Mouse (Mus musculus) left cerebral cortex, postnatal 10 days (tissue): ENCODE measurements at regions not wholly inside any gene's neighbourhood (a gene's known extent, or its start where the extent isn't known, plus 50 kb on each side); places are given as distances from the start of the nearest gene placed in this dataset.

Experiments
- DNase-seq, 2 experiments: peaks; one replicate each; pipeline ENCODE4 v3.0.0; 2021 to 2022; ENCODE audit warnings: low spot score in 2 of 2, mixed read lengths in 1 of 2; ENCODE audit errors: extremely low spot score in 1 of 2
- intact Hi-C: fragments of 180-260 bp; cut with DNase I; formaldehyde crosslinking; loops from one replicate; pipeline ENCODE4 v1.15.1; 2025

DNA sequence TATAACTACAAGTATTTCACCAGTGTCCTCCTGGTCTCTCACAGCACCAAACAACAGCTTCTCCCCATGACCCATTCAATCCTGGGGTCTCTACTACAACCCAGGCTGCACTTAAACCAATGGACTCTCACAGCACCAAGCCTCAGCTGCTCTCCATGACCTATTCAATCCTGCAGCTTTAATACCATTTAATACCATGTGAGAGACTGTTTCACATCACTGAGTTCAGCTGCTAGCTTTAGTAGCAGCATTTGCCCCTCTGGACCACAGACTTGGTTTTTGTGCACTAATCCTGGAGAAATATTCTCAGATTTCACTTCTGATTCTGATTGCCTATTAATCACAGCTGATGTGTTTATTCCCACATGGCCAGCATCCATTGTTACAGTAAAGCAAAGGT lies 147.5 kb upstream of the Pabpc6 start:
- intact Hi-C loops = no loop called here
- DNase-seq = no peak

DNA sequence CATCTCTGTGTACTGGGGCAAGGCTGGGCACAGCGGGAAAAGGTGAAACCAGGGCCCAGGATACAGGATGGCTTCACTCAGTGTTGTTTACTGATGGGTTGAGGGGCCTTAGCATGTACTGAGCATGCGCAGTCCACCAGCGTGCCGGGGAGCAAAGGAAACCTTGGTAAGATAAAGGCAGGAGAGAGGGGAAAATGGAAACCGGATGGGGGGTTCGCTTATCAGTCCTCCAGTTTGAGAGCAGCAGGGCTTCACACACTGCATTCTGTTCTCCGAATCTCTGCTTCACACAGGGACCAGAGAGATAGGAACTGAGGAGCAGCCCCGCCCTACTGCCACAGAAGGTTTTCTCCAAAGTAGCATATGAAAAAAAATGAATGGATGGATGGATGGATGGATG lies 127.6 kb upstream of the Pabpc6 start:
- intact Hi-C loops = no loop called here
- no peak for DNase-seq

DNA sequence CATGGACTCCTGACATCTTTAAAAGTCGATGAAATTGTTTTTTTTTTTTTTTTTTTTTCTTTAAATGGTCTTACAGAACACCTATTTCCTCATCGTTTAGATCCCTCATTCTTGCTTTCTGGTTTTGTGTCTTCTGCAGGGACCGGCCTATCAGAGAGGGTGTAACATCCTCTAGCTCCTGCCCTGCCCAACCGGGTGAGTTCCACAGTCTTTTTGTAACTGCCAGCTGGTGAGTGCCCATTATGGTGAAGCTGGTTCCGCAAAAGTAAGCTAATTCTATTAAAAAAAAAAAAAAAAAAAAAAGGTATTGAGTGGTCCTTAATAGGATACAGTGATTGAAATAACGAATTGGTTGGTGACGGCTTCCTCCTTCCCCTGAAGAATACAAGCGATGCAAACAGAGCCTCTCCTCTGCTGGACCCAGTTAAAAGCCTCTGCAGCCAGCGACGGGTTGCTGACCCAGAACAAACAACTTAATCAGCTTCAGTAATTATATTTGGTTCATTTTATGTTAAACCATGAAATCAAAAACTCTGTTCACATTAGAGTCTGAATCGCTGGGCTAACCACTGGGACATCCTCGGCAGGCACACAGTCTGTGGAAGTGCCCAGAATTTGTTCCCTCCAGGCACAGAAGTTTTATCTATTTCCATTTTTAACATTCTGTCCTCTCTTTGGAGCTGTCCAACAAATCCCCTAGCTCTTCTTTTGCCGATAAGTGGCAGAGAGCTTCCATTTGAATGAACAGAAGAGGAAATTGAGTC lies 126.9 kb upstream of the Pabpc6 start:
- intact Hi-C loops = no loop called here
- no peak for DNase-seq

DNA sequence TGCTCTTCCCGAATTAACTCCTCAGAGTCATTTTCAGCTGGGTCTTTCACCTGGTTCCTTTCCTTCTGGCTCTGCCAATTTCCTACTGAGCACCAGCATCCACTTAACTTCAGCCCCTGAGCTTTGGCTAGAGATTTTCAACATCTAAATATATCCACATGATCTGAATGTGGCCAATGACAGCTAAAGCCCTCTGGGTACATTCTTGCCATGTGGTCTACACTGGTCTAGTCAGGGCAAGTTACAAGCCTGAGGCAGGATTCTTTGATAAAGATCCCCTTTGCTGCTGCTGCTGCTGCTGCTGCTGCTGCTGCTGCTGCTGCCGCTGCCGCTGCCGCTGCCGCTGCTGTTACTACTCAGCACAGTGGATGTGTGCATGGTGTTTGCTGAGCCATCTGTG lies 109.3 kb upstream of the Pabpc6 start:
- no peak for DNase-seq
- intact Hi-C loops = loop anchor here (10.0 kb wide), 1 partner anchor 126 kb away; no protein-coding TSS in a partner anchor

DNA sequence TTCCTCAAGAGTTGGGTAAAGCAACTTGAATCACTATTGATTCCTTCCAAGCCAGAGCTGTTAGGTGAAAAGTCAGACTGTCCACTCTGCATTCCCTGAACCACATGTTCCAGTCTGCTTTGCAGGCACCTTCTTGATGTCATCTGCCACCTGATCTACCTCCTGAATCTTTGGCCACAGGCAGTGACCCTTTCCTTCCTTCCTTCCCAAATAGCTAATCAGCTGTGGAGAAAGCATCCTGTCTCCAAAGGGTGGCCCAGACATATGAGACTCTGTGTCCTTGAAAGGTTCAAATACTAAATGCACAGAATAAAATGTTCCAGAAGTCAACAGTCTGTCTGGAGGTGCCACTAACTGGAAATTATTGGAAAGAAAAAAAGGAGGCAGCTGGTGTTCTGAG lies 107.6 kb upstream of the Pabpc6 start:
- intact Hi-C loops = loop anchor here (10.0 kb wide), 1 partner anchor 128 kb away; no protein-coding TSS in a partner anchor
- no peak for DNase-seq

DNA sequence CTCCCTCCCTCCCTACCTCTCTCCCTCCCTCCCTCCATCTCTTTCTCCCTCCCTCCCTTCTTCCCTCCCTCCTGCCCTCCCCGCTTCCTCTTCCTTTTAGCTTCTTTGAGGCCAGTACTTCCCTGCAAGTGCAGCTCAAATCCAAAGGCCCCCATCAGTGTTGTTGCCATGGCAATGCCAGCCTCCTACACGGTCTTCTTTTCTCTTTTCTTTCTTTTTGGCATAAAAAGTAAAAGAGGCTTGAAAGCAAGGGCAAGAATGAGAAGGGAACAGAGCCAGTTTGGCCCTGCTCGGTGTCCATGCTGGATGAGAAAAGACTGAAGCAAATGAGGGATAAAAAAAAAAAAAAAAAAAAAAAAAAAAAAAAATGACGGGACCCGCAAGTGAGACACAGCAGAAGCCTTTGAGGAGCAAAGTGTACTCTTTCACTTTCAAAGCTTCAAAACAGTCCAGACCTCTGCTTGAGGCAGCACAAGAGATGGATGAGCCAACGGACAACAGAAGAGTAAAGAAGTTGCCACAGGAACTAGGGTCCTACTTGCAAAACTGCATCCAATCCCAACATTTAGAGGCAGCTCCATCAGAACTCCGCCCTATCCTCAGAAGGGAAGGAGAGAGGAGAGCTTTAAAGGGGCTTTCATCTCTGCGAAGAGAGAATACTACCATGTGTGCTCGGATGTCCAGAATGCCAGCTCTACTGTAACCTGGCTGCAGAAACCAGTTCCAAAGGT lies 106.9 kb upstream of the Pabpc6 start:
- intact Hi-C loops = loop anchor here (10.0 kb wide), 1 partner anchor 128 kb away; no protein-coding TSS in a partner anchor
- peak; percentile 57 to 78 for DNase-seq

DNA sequence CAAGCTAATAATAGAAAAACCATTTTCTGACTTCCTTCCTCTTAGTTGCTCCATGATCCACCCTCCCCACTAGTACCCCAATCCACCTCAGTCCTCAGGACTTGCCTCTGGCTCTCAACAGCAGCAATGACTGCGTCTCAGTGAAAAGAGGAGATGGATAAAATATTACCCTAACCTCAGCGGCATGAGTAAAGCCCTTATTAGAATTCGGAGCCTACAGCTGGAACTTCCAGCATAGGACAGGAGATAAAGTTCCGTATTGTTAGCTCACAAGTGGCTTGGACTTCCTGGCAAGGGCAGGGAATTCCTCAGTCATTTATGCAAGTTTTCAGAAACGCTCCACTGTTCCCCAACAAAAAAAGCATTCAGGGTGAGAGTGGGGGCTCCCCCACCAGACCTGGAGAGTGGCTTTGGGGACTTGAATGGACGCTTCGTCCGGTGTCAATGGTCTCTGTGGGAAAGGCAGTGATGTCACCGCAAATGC lies 106.2 kb upstream of the Pabpc6 start:
- intact Hi-C loops = loop anchor here (10.0 kb wide), 1 partner anchor 129 kb away; no protein-coding TSS in a partner anchor

DNA sequence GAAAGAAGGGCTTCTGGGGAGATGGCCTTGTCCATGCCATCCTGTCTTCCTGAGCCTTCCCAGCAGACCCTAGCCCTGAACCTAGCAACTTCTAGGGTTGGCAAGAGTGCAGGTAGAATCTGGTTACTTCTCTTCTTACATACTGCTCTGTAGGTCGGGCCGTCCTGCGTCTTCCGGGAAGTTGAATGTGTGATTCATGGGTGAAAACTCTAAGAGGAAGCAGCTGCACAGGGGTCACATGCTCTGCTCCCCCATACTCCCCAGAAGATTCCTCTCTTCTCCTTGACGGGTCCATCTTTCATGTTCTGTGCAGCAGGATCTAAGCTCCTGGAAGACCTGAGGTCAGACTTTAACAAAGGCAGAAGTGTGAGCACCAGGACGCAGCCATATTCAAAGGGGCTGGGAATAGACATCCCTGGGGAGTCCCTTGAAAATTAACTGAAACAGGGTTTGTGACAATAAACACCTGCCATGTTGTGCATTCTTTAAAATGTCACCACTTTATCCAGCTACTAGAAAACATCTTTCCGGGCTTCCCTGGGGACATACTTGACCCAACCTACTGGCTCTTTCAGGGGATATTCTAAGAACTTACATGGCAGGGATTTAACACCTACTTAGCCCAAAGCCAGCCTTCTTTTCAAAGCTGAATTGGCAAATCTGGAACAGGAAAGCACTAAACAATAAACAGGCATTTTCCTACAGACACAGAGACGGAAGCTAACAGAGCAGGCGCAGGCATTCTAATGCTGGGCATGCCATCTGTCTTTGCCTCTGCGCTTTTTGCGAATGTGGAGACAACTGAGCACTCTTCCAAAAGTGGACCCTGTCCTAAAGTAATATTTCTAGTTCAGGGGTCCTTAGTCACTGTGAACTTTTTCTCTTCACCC lies 105.5 kb upstream of the Pabpc6 start:
- DNase-seq = no peak
- intact Hi-C loops = loop anchor here (10.0 kb wide), 1 partner anchor 130 kb away; no protein-coding TSS in a partner anchor

More for the DNA sequence above, 106.2 kb upstream of the Pabpc6 start:
- DNase-seq = peak; percentile 57 to 70

DNA sequence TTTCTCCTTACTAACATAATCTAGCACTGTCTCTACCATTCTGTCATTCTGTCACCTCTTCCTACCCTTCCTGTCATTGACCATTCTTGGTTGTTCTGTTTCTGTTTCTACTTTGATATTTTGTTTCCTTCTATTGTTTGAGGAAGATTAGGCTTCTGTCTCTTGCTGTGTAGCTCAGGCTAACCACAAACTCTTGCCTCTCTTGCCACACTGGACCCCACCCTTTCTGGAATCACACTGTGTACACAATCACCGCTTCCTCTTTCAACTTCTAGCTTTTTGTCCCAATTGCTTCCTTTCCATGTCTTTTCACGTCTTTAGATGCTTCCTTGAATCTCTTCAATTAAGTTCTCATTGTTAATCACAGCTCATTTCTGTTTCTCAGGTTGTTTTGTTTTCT lies 104.2 kb upstream of the Pabpc6 start:
- DNase-seq = no peak
- intact Hi-C loops = loop anchor here (10.0 kb wide), 1 partner anchor 131 kb away; no protein-coding TSS in a partner anchor

DNA sequence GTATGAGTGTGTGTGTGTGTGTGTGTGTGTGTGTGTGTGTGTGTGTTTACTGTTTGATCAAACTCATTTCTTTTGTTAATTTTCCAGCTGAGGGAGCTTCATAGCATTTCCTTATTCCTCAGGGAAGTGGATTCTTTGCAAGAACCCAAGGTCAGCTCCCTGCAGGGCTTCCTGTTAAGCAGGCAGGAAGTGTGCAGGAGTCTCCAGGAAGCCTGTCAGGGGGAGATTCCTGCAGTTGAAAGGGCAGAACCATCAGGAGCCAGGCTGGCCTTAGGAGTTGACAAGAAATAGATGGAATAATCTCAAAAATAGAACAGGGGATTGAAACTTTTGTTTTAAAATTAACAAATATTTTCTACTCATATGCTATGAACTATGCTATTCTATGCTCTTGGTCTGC lies 98.8 kb upstream of the Pabpc6 start:
- DNase-seq = peak in 1 of 2 experiments; percentile 78
- intact Hi-C loops = no loop called here

DNA sequence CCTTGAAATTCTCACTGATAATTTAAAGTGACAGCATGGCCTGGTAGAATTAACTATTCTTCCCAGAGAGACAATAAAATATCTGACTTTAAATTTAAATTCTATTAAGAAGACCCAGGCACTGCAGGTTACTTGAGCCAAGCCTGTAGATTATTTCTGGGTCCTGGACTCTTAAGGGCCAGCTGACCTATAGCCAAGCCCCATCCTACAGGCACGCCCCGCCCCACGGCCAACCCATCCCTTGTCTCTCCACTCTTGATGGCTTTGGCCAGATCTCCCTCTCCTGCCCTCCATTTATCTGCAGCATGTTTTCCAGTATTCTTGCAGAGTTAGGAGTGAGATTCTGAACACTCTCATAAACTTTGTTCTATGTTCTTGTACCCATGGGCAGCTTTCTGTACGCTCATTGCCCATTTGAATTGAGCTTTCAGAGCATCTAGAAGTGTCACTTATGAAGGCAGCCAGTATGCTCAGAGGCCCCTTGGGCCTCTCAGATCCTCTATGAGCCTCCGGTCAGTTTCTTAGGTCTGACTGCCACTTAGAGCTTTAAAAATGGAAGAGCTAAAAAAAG lies 96.2 kb upstream of the Pabpc6 start:
- intact Hi-C loops = no loop called here
- DNase-seq = no peak

DNA sequence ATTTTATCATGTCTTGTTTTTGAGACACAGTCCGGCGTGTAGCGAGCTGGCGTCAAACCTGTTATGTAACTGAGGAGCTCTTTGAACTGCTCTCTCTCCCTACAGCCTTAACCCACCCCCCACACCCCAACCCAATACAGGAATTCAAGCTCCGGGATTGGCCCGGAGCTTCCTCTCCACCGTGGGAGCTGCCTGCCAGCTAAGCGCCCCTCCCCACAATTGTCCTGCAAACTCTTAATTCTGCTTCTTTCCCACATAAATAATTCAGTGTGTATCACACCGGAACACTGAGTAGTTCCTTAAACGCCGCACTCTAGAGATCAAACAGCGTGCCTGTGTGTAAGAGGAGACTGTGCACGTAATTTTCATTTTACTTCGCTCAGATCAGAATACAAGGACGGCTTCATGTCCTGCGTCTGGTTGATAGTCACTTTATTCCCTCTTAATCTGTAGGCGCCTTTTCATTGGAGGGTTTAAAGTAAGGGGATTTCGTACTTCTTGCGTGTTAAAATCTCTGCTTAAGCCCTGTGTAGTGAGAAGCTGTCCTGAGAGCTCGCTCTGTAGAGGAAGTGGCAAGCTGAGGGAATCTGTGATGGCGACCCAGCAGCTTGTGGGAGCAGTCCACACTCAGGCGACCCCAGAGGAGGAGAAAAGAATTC lies 95.3 kb upstream of the Pabpc6 start:
- intact Hi-C loops = loop anchor here (5.0 kb wide), 1 partner anchor 82 kb away; no protein-coding TSS in a partner anchor
- peak; percentile 62 to 71 for DNase-seq

DNA sequence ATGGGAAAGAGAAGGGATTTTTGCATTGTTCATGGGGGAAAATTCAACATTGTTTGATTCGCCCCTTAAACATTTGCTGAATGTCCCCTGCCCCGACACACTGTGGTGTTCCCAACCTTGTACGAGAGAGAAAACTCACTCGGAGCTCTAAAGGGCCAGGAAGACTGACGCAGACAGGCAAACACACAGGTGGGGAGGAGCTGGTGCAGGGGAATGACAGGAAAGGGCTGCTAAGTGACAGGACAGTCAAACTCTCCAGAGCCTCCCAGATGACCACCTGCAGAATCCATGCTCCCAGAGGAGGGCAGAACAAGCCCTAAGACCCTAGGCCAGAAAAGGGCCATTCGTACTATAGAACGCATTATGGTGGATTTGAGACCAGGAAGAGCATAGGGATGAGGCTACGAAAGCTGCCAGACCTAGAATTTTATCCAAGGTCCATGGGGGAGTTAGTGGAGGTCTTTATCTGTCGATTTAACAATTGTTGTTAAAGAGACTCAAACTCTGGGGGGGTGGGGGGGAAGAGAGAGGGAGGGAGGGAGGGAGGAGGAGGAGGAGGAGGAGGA lies 94.6 kb upstream of the Pabpc6 start:
- intact Hi-C loops = loop anchor here (5.0 kb wide), 1 partner anchor 83 kb away; no protein-coding TSS in a partner anchor

DNA sequence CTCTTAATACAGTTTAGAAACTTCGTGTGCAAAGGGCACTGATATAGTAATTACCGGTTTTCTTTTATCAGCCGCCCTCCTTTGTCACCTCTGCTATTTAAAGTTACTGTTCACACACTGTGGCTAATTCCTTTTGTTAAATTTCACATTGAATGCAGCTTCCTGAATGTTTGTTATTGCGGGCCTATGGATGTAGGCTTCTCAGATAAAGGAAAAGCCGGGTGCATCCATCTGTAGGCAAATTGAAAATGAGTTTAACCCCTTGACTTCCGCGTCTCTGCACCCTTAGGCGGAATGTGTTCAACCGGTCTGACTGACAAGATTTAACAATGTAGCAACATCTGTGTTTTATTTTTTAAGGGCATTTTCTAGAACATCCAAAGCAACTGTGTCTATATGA lies 93.6 kb upstream of the Pabpc6 start:
- intact Hi-C loops = loop anchor here (5.0 kb wide), 1 partner anchor 84 kb away; no protein-coding TSS in a partner anchor
- no peak for DNase-seq

More for the DNA sequence above, 94.6 kb upstream of the Pabpc6 start:
- no peak for DNase-seq

DNA sequence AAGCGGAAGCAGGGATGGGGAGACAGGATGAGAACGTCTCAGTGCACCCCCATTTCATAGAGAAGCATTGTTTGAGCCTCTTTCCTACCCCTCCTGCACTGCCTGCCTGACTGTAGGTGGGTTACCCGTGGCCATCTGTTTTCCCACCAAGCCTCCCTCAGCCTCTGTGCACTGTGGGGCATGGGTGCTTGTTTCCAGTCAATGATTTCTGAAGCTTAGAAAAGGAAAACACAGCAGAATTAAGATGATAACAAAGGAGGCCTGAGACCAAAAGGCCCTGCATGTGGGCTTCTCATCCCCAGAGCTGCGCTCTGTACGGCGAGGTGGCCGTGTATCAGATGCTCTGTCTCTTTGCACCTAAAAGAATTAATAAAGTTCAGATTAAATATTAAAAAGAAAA lies 92.9 kb upstream of the Pabpc6 start:
- no peak for DNase-seq
- intact Hi-C loops = loop anchor here (5.0 kb wide), 1 partner anchor 85 kb away; no protein-coding TSS in a partner anchor

DNA sequence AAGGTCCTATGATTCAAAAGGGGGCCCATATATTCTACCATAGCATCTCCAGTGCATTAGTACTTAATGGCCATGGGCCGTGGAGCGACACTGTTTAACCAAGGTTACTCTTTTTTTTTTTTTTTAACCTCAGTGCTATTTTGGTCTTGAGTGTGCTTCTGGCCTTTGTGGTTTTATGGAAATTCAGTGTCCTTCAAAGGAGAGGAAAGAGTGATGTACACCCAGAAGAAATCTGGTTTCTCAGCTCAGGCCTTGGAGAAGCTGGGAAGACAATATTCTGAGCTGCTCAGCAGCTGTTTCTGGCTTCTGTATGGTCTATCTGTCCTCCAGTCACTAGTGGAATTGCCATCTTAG lies 91.2 kb upstream of the Pabpc6 start:
- DNase-seq = no peak
- intact Hi-C loops = loop anchor here (5.0 kb wide), 1 partner anchor 87 kb away; no protein-coding TSS in a partner anchor

DNA sequence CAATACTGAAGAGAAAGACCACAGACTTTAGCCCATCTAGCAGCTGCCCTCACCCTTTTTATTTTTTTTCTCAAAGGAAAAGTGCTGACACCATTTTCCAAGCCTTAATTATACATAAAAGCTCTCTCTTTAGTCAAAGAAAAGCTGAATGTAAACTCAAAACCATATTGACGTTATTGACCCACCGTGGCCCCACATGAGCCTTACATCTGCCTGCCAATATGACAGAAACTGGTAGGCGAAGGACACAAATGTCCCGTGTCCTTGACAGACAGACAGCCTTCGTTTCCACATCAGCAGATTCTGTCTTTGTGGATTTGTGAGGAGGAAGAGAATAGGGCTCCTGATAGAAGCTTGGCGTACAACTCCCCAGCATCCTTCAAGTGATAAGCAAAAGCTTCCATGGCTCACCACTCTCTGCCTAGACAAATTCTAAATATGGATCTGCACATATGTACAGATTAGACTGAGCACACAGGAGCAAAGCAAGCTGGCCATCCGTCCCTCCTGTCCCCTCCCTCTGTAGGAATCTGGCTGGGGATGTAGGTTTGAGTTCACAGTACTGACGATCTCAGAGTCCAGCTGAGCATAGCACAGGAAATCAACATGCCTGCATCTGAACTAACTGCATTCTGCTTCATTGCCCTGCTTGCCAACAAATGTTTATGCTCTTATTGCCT lies 90.6 kb upstream of the Pabpc6 start:
- intact Hi-C loops = loop anchor here (5.0 kb wide), 1 partner anchor 87 kb away; no protein-coding TSS in a partner anchor
- no peak for DNase-seq
